Mouse (Mus musculus) MEL (cell line): Measurements from ENCODE around the gene Rpl35. TPM values are rescaled to one million over a fixed set of nuclear protein-coding genes. Genes with fewer than 3 reads are reported as not detected.
A peak's percentile ranks its signal among the peaks of the same experiment; 100 is the strongest.

Source experiments
- DNase-seq: peaks from one replicate; pipeline ENCODE4 v3.0.0; 2011; ENCODE audit warnings: low read depth, low spot score
- H3K27ac ChIP-seq: 2 replicates; pipeline ENCODE4 v1.5.1; 2012; ENCODE audit warnings: low read depth, mild to moderate bottlenecking, control low read depth, low read length, moderate library complexity; ENCODE audit not compliant: control insufficient read depth
- H3K27me3 ChIP-seq, 2 experiments: fragments of 150-350 bp in 1 of 2; sonication (generic) in 1 of 2; 2 replicates each; pipeline ENCODE4 v1.6.1; 2012; ENCODE audit warnings: low read length in 2 of 2, mild to moderate bottlenecking in 2 of 2, improper control_type of control experiment in 1 of 2, moderate library complexity in 1 of 2; ENCODE audit not compliant: insufficient read depth in 2 of 2, control insufficient read depth in 1 of 2
- H3K36me3 ChIP-seq, 2 experiments: 2 replicates each; pipeline ENCODE4 v1.6.1; 2012 to 2014; ENCODE audit warnings: low read length in 2 of 2, improper control_type of control experiment in 1 of 2, inconsistent platforms in 1 of 2, mild to moderate bottlenecking in 1 of 2; ENCODE audit not compliant: insufficient read depth in 2 of 2, control insufficient read depth in 1 of 2
- H3K4me1 ChIP-seq, 2 experiments: fragments of 150-350 bp in 1 of 2; sonication (generic) in 1 of 2; 2 replicates each; pipeline ENCODE4 v1.6.1; 2012; ENCODE audit warnings: low read length in 2 of 2, improper control_type of control experiment in 1 of 2, mild to moderate bottlenecking in 1 of 2; ENCODE audit not compliant: insufficient read depth in 2 of 2, control insufficient read depth in 1 of 2
- H3K4me3 ChIP-seq, 2 experiments: fragments of 150-350 bp in 1 of 2; sonication (generic) in 1 of 2; 2 replicates each; pipeline ENCODE4 v1.5.1; 2012; ENCODE audit warnings: low read depth in 2 of 2, low read length in 2 of 2, mild to moderate bottlenecking in 2 of 2, moderate library complexity in 2 of 2, control low read depth in 1 of 2, improper control_type of control experiment in 1 of 2; ENCODE audit not compliant: control insufficient read depth in 1 of 2, insufficient read depth in 1 of 2
- H3K79me2 ChIP-seq: 2 replicates; pipeline ENCODE4 v1.6.1; 2012; ENCODE audit warnings: mild to moderate bottlenecking, low read length, moderate library complexity; ENCODE audit not compliant: control insufficient read depth, poor library complexity, insufficient read depth
- H3K9ac ChIP-seq: 2 replicates; pipeline ENCODE4 v1.6.1; 2012; ENCODE audit warnings: low read depth, mild to moderate bottlenecking, control low read depth, low read length, moderate library complexity; ENCODE audit not compliant: control insufficient read depth, poor library complexity, severe bottlenecking
- H3K9me3 ChIP-seq: fragments of 150-350 bp; sonication (generic); replicated peaks from 2 replicates; pipeline ENCODE4 v1.6.1; 2012; ENCODE audit warnings: mild to moderate bottlenecking, low read length, improper control_type of control experiment, moderate library complexity; ENCODE audit not compliant: insufficient read depth
- BHLHE40 ChIP-seq: IDR thresholded peaks from 2 replicates; pipeline ENCODE4 v1.6.1; 2012; ENCODE audit warnings: low read depth, mild to moderate bottlenecking, inconsistent platforms, low read length, improper control_type of control experiment, borderline replicate concordance
- CHD1 ChIP-seq: IDR thresholded peaks from 2 replicates; pipeline ENCODE4 v1.6.1; 2012; ENCODE audit warnings: low read depth, mild to moderate bottlenecking, inconsistent platforms, low read length, improper control_type of control experiment
- CTCF ChIP-seq, 3 experiments: IDR thresholded peaks in 2 of 3; conservative IDR thresholded peaks in 1 of 3; 2 replicates each; pipeline ENCODE4 v1.5.1; 2011 to 2012; ENCODE audit warnings: low read length in 3 of 3, low read depth in 2 of 3, mild to moderate bottlenecking in 2 of 3, improper control_type of control experiment in 1 of 3, inconsistent platforms in 1 of 3, mixed read lengths in 1 of 3, moderate library complexity in 1 of 3; ENCODE audit not compliant: control insufficient read depth in 1 of 3, insufficient read depth in 1 of 3, poor library complexity in 1 of 3, severe bottlenecking in 1 of 3
- EP300 ChIP-seq, 2 experiments: IDR thresholded peaks; 2 replicates each; pipeline ENCODE4 v1.6.1; 2011; ENCODE audit warnings: improper control_type of control experiment in 2 of 2, low read length in 2 of 2, low read depth in 1 of 2, mild to moderate bottlenecking in 1 of 2
- ETS1 ChIP-seq: IDR thresholded peaks from 2 replicates; pipeline ENCODE4 v1.6.1; 2012; ENCODE audit warnings: low read depth, mild to moderate bottlenecking, inconsistent platforms, low read length, improper control_type of control experiment, moderate library complexity
- GATA1 ChIP-seq: IDR thresholded peaks from 2 replicates; pipeline ENCODE4 v1.6.1; 2011; ENCODE audit warnings: low read depth, low read length, improper control_type of control experiment
- KAT2A ChIP-seq: conservative IDR thresholded peaks from 2 replicates; pipeline ENCODE4 v1.6.1; 2012; ENCODE audit warnings: low read depth, low read length, improper control_type of control experiment, inconsistent platforms
- MAFK ChIP-seq: IDR thresholded peaks from 2 replicates; pipeline ENCODE4 v1.6.1; 2011; ENCODE audit warnings: low read depth, mild to moderate bottlenecking, low read length, improper control_type of control experiment, borderline replicate concordance
- MAX ChIP-seq: IDR thresholded peaks from 2 replicates; pipeline ENCODE4 v1.6.1; 2011; ENCODE audit warnings: low read length, improper control_type of control experiment
- MEF2A ChIP-seq: IDR thresholded peaks from 2 replicates; pipeline ENCODE4 v1.6.1; 2014; ENCODE audit warnings: low read depth, mild to moderate bottlenecking, inconsistent platforms, low read length, improper control_type of control experiment; ENCODE audit not compliant: poor library complexity, insufficient replicate concordance, severe bottlenecking; ENCODE audit errors: extremely low read depth
- MXI1 ChIP-seq: IDR thresholded peaks from 2 replicates; pipeline ENCODE4 v1.6.1; 2011; ENCODE audit warnings: mild to moderate bottlenecking, low read depth, low read length, improper control_type of control experiment
- MYC ChIP-seq: IDR thresholded peaks from 2 replicates; pipeline ENCODE4 v1.6.1; 2011; ENCODE audit warnings: low read depth, mild to moderate bottlenecking, low read length, improper control_type of control experiment, moderate library complexity
- NRF1 ChIP-seq: IDR thresholded peaks from 2 replicates; pipeline ENCODE4 v1.6.1; 2014; ENCODE audit warnings: low read depth, mild to moderate bottlenecking, inconsistent platforms, low read length, improper control_type of control experiment, moderate library complexity; ENCODE audit not compliant: poor library complexity, insufficient read depth, severe bottlenecking
- POLR2A ChIP-seq, 2 experiments: IDR thresholded peaks; 2 replicates each; pipeline ENCODE4 v1.6.1; 2011 to 2012; ENCODE audit warnings: low read length in 2 of 2, mild to moderate bottlenecking in 2 of 2, control low read depth in 1 of 2, improper control_type of control experiment in 1 of 2, low read depth in 1 of 2, moderate library complexity in 1 of 2; ENCODE audit not compliant: control insufficient read depth in 1 of 2, insufficient read depth in 1 of 2, poor library complexity in 1 of 2
- SIN3A ChIP-seq: IDR thresholded peaks from 2 replicates; pipeline ENCODE4 v1.6.1; 2012; ENCODE audit warnings: low read length, improper control_type of control experiment, inconsistent platforms
- TAL1 ChIP-seq: IDR thresholded peaks from 2 replicates; pipeline ENCODE4 v1.6.1; 2012; ENCODE audit warnings: mild to moderate bottlenecking, inconsistent platforms, low read length, moderate library complexity, mixed read lengths
- TBP ChIP-seq: IDR thresholded peaks from 2 replicates; pipeline ENCODE4 v1.8.0; 2011; ENCODE audit warnings: low read depth, low read length, improper control_type of control experiment
- UBTF ChIP-seq: IDR thresholded peaks from 2 replicates; pipeline ENCODE4 v1.6.1; 2012; ENCODE audit warnings: low read depth, mild to moderate bottlenecking, inconsistent platforms, low read length, improper control_type of control experiment, moderate library complexity, borderline replicate concordance; ENCODE audit not compliant: insufficient read depth
- USF1 ChIP-seq: IDR thresholded peaks from 2 replicates; pipeline ENCODE4 v1.6.1; 2014; ENCODE audit warnings: low read depth, mild to moderate bottlenecking, inconsistent platforms, low read length, improper control_type of control experiment, moderate library complexity
- ZMIZ1 ChIP-seq: IDR thresholded peaks from 2 replicates; pipeline ENCODE4 v1.6.1; 2012; ENCODE audit warnings: low read depth, mild to moderate bottlenecking, inconsistent platforms, low read length, improper control_type of control experiment, moderate library complexity
- ZNF384 ChIP-seq: IDR thresholded peaks from 2 replicates; pipeline ENCODE4 v1.6.1; 2012; ENCODE audit warnings: low read depth, mild to moderate bottlenecking, inconsistent platforms, low read length, improper control_type of control experiment
- polyA plus RNA-seq, 2 experiments: library from polyadenylated mRNA; stranded (reverse) in 1 of 2; unstranded in 1 of 2; fragments of >175 nt in 1 of 2; fragments of >200 nt in 1 of 2; gene quantifications; 2 replicates each; pipeline versions ENCODE4 v1.2.1 to v1.2.4; 2012; ENCODE audit warnings: low replicate concordance in 2 of 2, low read depth in 1 of 2; ENCODE audit not compliant: insufficient read length in 2 of 2, insufficient read depth in 1 of 2, missing spikeins in 1 of 2
- total RNA-seq: library from RNA; depleted of rRNA; stranded (reverse); fragments of 300-350 nt; gene quantifications from 2 replicates; pipeline ENCODE4 v1.2.3, GENCODE M21; 2012

Rpl35 gene
- total and polyA plus RNA-seq, 3 experiments = 930 to 1,814 TPM; not detected in 1

- TF ChIP-seq MYC (peak; percentile 64; the same call in 1 of the 2 replicates), ZNF384 (no peak)
These were observed 466 bp downstream of the Rpl35 start, which contains the start of gene Arpc5l (continued) for GRCm38 (mm10) chr2:39004880-39005435.

GRCm38 (mm10) chr2:39004372-39004771 lies 1.1 kb downstream of the Rpl35 start:
- DNase-seq = peak; percentile 68
- H3K27ac ChIP-seq = peak overlapping the region; percentile 83
- H3K4me3 ChIP-seq = peak overlapping the region; percentile 86 to 88
- H3K36me3 ChIP-seq = peaks cover 0 to 20% of the 10 kb centered on the region in 2 experiments; a peak in 3 of 4 replicates
- no peaks in the 10 kb centered on the region for H3K27me3 ChIP-seq
- H3K4me1 ChIP-seq = peaks cover 6 to 11% of the 10 kb centered on the region in 2 experiments
- peaks cover 54% of the 10 kb centered on the region for H3K79me2 ChIP-seq
- H3K9me3 ChIP-seq = no peaks in the 10 kb centered on the region
- TF ChIP-seq MYC = peak; percentile 90
- peak; percentile 93 for TF ChIP-seq MAX
- peak; percentile 59; the same call in 1 of the 2 replicates for TF ChIP-seq GATA1
- TF ChIP-seq UBTF = no peak
- no peak for TF ChIP-seq CTCF (IDR thresholded peaks at IDR 0.05 in 2 of 3, conservative IDR thresholded peaks at IDR 0.05 in 1 of 3; ENCODE audit: control insufficient read depth in 1 of 3, insufficient read depth in 1 of 3, low read depth in 2 of 3, low read length in 3 of 3, poor library complexity in 1 of 3, severe bottlenecking in 1 of 3)
- TF ChIP-seq NRF1 = 0 out of 2 replicates have a peak, but pooled peaks have one; percentile 10
- TF ChIP-seq USF1 = peak; percentile 63; the same call in 1 of the 2 replicates
- TF ChIP-seq MXI1 = peak; percentile 62
- no peak for TF ChIP-seq MEF2A
- TF ChIP-seq MAFK = no peak
- TF ChIP-seq BHLHE40 = peak; percentile 74; the same call in 1 of the 2 replicates
- peak; percentile 89 for TF ChIP-seq ETS1
- 0 out of 2 replicates have a peak, but pooled peaks have one; percentile 7 for TF ChIP-seq KAT2A
- peak in 1 of 2 experiments; percentile 14; a peak in 2 of 4 replicates for TF ChIP-seq POLR2A (IDR thresholded peaks at IDR 0.05; ENCODE audit: control insufficient read depth in 1 of 2, insufficient read depth in 1 of 2, low read depth in 1 of 2, low read length in 2 of 2, poor library complexity in 1 of 2)
- TF ChIP-seq, all 39 proteins: peak for 10
- peak overlapping the region; percentile 97 for H3K9ac ChIP-seq

- H3K4me3 ChIP-seq = peak overlapping the region; percentile 86 to 88
- peaks cover 0 to 18% of the 10 kb centered on the region in 2 experiments; a peak in 3 of 4 replicates for H3K36me3 ChIP-seq
- H3K9ac ChIP-seq = peak overlapping the region; percentile 97
- H3K27me3 ChIP-seq = no peaks in the 10 kb centered on the region
- H3K4me1 ChIP-seq = peaks cover 3 to 9% of the 10 kb centered on the region in 2 experiments; a peak in 3 of 4 replicates
- 0 out of 2 replicates have a peak, but pooled peaks have one; percentile 9 for TF ChIP-seq TBP
- 0 out of 2 replicates have a peak, but pooled peaks have one; percentile 46 for TF ChIP-seq MYC
- TF ChIP-seq ZMIZ1 = peak; percentile 42; the same call in 1 of the 2 replicates
- peak; percentile 35; the same call in 1 of the 2 replicates for TF ChIP-seq SIN3A
- TF ChIP-seq TAL1 = no peak
- no peak for TF ChIP-seq MAX
- TF ChIP-seq EP300 (IDR thresholded peaks at IDR 0.05; ENCODE audit: low read depth in 1 of 2, low read length in 2 of 2) = no peak
- TF ChIP-seq CHD1 = peak; percentile 60; the same call in 1 of the 2 replicates
- H3K79me2 ChIP-seq = peaks cover 46% of the 10 kb centered on the region
- peak; percentile 51 for DNase-seq
- H3K9me3 ChIP-seq = no peaks in the 10 kb centered on the region
- H3K27ac ChIP-seq = peak overlapping the region; percentile 83
These were observed 1.9 kb downstream of the Rpl35 start for GRCm38 (mm10) chr2:39003512-39003911.
